Mouse (Mus musculus): Measurements from ENCODE around the gene Ptf1a.

DNA sequence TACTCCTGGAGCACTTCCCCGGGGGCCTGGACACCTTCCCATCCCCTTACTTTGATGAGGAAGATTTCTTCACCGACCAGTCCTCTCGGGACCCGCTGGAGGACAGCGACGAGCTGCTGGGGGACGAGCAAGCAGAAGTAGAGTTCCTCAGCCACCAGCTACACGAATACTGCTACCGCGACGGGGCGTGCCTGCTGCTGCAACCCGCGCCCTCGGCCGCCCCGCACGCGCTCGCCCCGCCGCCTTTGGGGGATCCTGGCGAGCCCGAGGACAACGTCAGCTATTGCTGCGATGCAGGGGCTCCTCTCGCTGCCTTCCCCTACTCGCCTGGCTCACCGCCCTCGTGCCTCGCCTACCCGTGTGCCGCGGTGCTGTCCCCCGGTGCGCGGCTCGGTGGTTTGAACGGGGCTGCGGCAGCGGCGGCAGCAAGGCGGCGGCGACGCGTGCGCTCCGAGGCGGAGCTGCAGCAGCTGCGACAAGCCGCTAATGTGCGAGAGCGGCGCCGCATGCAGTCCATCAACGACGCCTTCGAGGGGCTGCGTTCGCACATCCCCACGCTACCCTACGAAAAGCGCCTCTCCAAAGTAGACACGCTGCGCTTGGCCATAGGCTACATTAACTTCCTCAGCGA is 523 bp downstream of the Ptf1a start:
- TF ChIP-seq CTCF (IDR thresholded peaks at IDR 0.05; ENCODE audit: extremely low read depth, insufficient read depth, low read length) (no peak), POLR2A (IDR thresholded peaks at IDR 0.05; ENCODE audit: extremely low read depth, insufficient read depth, low read length) (no peak)

Measured in cortical plate, adult 2 months (tissue).